23 mouse cellular contexts compared by ENCODE assay signal in the genomic region with DNA sequence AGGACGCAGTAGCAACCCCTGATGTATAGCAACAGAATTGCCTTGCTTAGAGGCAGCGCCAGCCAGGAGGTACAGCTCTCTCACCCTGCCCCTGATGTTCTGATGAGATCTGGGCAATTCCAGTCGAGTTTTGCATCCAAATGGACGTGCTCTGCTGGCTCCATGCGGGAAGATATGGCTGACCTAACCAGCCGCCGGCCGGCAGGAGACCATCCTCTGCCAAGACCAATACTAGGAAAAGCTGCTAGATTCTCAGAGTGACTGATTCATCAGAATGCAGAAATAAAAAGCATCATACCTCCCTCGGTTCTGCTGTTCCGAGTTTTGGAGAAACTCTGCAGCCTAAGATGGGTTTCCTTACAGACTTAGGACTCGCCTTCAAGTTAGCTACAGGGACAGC. TPM values are rescaled to one million over a fixed set of nuclear protein-coding genes. Genes with fewer than 3 reads are reported as not detected.
DNase-seq lines count a peak whose midpoint lies in the region; ATAC-seq and TF ChIP-seq lines count a peak whose summit lies in the region.
"Had no signal": no experiment of that assay in that cellular context is flagged by ENCODE, and none has a peak within 500 bp of the region (broad histone marks: within the 10 kb centered on the region; RNA-seq: fewer than 3 reads in every experiment).

No protein-coding gene starts in this region.

- DNase-seq in hindbrain, embryonic 10.5 days (ENCODE audit: low spot score), result no peak
- peak; percentile 70 for DNase-seq in brain, adult 2 months (ENCODE audit: low read depth, low spot score)
- peak; percentile 33 for DNase-seq in cerebellum, adult 9-11 months
- no peak for DNase-seq in left cerebral cortex, adult 2 months (ENCODE audit: extremely low spot score in 1 of 2, low spot score in 2 of 2)
- DNase-seq in layer of hippocampus, postnatal 25 days (ENCODE audit: extremely low spot score in 1 of 2, low spot score in 1 of 2), result no peak
- DNase-seq: adrenal gland, postnatal 36 days; gastrocnemius, postnatal 25 days; kidney, adult 9 months; kidney, postnatal 36 days; right cerebral cortex, adult 18-20 months; thymus, postnatal 25 days had no signal

- TF ChIP-seq CTCF in left cerebral cortex, adult 2 months (IDR thresholded peaks at IDR 0.05), result no peak

- no peak overlapping the region for H3K4me2 ChIP-seq in hindbrain, embryonic 16.5 days (ENCODE audit: low read length)
- H3K4me2 ChIP-seq in kidney, embryonic 16.5 days (replicated peaks; ENCODE audit: low read depth, low read length), result no peak overlapping the region
- H3K4me2 ChIP-seq: embryonic facial prominence, embryonic 13.5 days; limb, embryonic 15.5 days; liver, embryonic 15.5 days; midbrain, embryonic 12.5 days had no signal

- peaks cover 77% of the 10 kb centered on the region for H3K4me1 ChIP-seq in hindbrain, embryonic 10.5 days (replicated peaks)
- peaks cover 31% of the 10 kb centered on the region for H3K4me1 ChIP-seq in hindbrain, embryonic 16.5 days (ENCODE audit: control insufficient read depth, insufficient read depth, low read depth, low read length)
- H3K4me1 ChIP-seq in kidney, embryonic 16.5 days (ENCODE audit: insufficient read depth, low read length), result peaks cover 25% of the 10 kb centered on the region
- H3K4me1 ChIP-seq: limb, embryonic 15.5 days; liver, embryonic 15.5 days had no signal

- intact Hi-C loops in left cerebral cortex, adult 2 months (cut with DNase I), result no loop called here

- H3K27me3 ChIP-seq in hindbrain, embryonic 10.5 days (ENCODE audit: insufficient read depth, poor library complexity, severe bottlenecking), result peaks cover 27% of the 10 kb centered on the region; the same call in 1 of the 2 replicates
- no peaks in the 10 kb centered on the region for H3K27me3 ChIP-seq in hindbrain, embryonic 16.5 days (replicated peaks; ENCODE audit: control insufficient read depth, insufficient read depth, low read length)
- H3K27me3 ChIP-seq in kidney, embryonic 16.5 days (ENCODE audit: insufficient read depth, low read length), result no peaks in the 10 kb centered on the region
- H3K27me3 ChIP-seq: embryonic facial prominence, embryonic 13.5 days; limb, embryonic 15.5 days; liver, embryonic 15.5 days had no signal

- no peak overlapping the region for H3K9ac ChIP-seq in hindbrain, embryonic 16.5 days (ENCODE audit: low read depth, low read length)
- no peak overlapping the region for H3K9ac ChIP-seq in kidney, embryonic 16.5 days (replicated peaks; ENCODE audit: low read length)
- H3K9ac ChIP-seq: embryonic facial prominence, embryonic 13.5 days; limb, embryonic 15.5 days; liver, embryonic 15.5 days; midbrain, embryonic 12.5 days had no signal

- H3K36me3 ChIP-seq in hindbrain, embryonic 10.5 days, result peaks cover 13% of the 10 kb centered on the region; the same call in 1 of the 2 replicates
- 0 out of 2 replicates have a peak, but pooled peaks cover 2% of the 10 kb centered on the region for H3K36me3 ChIP-seq in hindbrain, embryonic 16.5 days (ENCODE audit: control insufficient read depth, insufficient read depth, low read length)
- H3K36me3 ChIP-seq in kidney, embryonic 16.5 days (ENCODE audit: insufficient read depth, low read length), result no peaks in the 10 kb centered on the region
- H3K36me3 ChIP-seq: liver, embryonic 15.5 days; midbrain, embryonic 12.5 days had no signal

- H3K4me3 ChIP-seq in hindbrain, embryonic 10.5 days, result no peak overlapping the region
- no peak overlapping the region for H3K4me3 ChIP-seq in hindbrain, embryonic 16.5 days (ENCODE audit: low read length)
- H3K4me3 ChIP-seq in kidney, embryonic 16.5 days (ENCODE audit: low read length), result no peak overlapping the region
- no peak overlapping the region for H3K4me3 ChIP-seq in left cerebral cortex, adult 2 months
- H3K4me3 ChIP-seq: embryonic facial prominence, embryonic 13.5 days; limb, embryonic 15.5 days; liver, embryonic 15.5 days; midbrain, embryonic 12.5 days had no signal

- H3K9me3 ChIP-seq in hindbrain, embryonic 10.5 days, result no peaks in the 10 kb centered on the region
- no peaks in the 10 kb centered on the region for H3K9me3 ChIP-seq in hindbrain, embryonic 16.5 days (ENCODE audit: control insufficient read depth, low read length)
- no peaks in the 10 kb centered on the region for H3K9me3 ChIP-seq in kidney, embryonic 16.5 days (ENCODE audit: low read length)
- H3K9me3 ChIP-seq: embryonic facial prominence, embryonic 13.5 days; limb, embryonic 15.5 days; liver, embryonic 15.5 days; midbrain, embryonic 12.5 days had no signal

- WGBS in hindbrain, embryonic 10.5 days, result 76% methylated on average over 11 of the region's 11 CpGs
- WGBS in hindbrain, embryonic 16.5 days, result 60% methylated on average over 11 of the region's 11 CpGs
- 68% methylated on average over 11 of the region's 11 CpGs for WGBS in kidney, embryonic 16.5 days

- peak overlapping the region; percentile 73; the same call in 1 of the 2 replicates for H3K27ac ChIP-seq in hindbrain, embryonic 10.5 days
- no peak overlapping the region for H3K27ac ChIP-seq in hindbrain, embryonic 16.5 days (ENCODE audit: low read depth, low read length)
- no peak overlapping the region for H3K27ac ChIP-seq in kidney, embryonic 16.5 days (ENCODE audit: low read length)
- no peak overlapping the region for H3K27ac ChIP-seq in left cerebral cortex, adult 2 months
- H3K27ac ChIP-seq: embryonic facial prominence, embryonic 13.5 days; limb, embryonic 15.5 days; liver, embryonic 15.5 days; midbrain, embryonic 12.5 days had no signal

- ATAC-seq in hindbrain, embryonic 16.5 days, result no peak
- ATAC-seq in kidney, embryonic 16.5 days (ENCODE audit: low FRiP score, low TSS enrichment), result no peak
- ATAC-seq: forebrain, embryonic 14.5 days; inflammation-experienced regulatory T-cells, adult 6 months had no signal

RNA-seq across cellular contexts. Expression of gene Gbx2, which starts 52.5 kb away (rescaled TPM):
- polyA plus RNA-seq in hindbrain, embryonic 10.5 days (2016; fragmentation: Nextera tagmentation; extraction: Ambion mirVana), result 27.2 and 41.2 TPM in 2 replicates
- 33.0 and 35.8 TPM in 2 replicates for polyA plus RNA-seq in hindbrain, embryonic 16.5 days (2015; fragmentation: Nextera tagmentation; extraction: Ambion mirVana)
- 0.22 and 0.23 TPM in 2 replicates for polyA plus RNA-seq in kidney, embryonic 16.5 days (2015; fragmentation: Nextera tagmentation; extraction: Ambion mirVana)
- under 1 TPM; 0.25 to 0.56 TPM for total RNA-seq in left cerebral cortex, adult 2 months (2021)
- total RNA-seq in layer of hippocampus, postnatal 25 days (2021), result under 1 TPM in 1 of 2 experiments, not detected in 1; 0.44 TPM
- total RNA-seq: adrenal gland, postnatal 36 days; monocyte, adult 5-6 weeks had no signal
- polyA plus RNA-seq: heart, embryonic 16.5 days; inflammation-experienced regulatory T-cells, adult 6 months; lung, embryonic 16.5 days; testis, adult 2 months had no signal

Comparison
In these comparisons a context has a peak if more than half of its experiments do, and no peak if none do; other contexts are left out.
1. DNase-seq: peak in brain, adult 2 months (single experiment) and cerebellum, adult 9-11 months (single experiment); none in hindbrain, embryonic 10.5 days (single experiment), left cerebral cortex, adult 2 months (0 of 2) and layer of hippocampus, postnatal 25 days (0 of 2).
2. RNA of gene Gbx2, which starts 52.5 kb away (polyA plus RNA-seq): 27.2 to 41.2 TPM in hindbrain, embryonic 10.5 days and 33.0 to 35.8 TPM in hindbrain, embryonic 16.5 days; 0.22 to 0.23 TPM in kidney, embryonic 16.5 days; every median in the first group is over 10 times any median in the second.